Mouse (Mus musculus): ENCODE measurements around the gene Drap1. TPM values are rescaled to one million over a fixed set of nuclear protein-coding genes. Genes with fewer than 3 reads are reported as not detected.
A peak's percentile ranks its signal among the peaks of the same experiment; 100 is the strongest.

The Drap1 gene
- total and polyA plus RNA-seq, 3 experiments: 183 to 307 TPM; not detected in 1

DNA sequence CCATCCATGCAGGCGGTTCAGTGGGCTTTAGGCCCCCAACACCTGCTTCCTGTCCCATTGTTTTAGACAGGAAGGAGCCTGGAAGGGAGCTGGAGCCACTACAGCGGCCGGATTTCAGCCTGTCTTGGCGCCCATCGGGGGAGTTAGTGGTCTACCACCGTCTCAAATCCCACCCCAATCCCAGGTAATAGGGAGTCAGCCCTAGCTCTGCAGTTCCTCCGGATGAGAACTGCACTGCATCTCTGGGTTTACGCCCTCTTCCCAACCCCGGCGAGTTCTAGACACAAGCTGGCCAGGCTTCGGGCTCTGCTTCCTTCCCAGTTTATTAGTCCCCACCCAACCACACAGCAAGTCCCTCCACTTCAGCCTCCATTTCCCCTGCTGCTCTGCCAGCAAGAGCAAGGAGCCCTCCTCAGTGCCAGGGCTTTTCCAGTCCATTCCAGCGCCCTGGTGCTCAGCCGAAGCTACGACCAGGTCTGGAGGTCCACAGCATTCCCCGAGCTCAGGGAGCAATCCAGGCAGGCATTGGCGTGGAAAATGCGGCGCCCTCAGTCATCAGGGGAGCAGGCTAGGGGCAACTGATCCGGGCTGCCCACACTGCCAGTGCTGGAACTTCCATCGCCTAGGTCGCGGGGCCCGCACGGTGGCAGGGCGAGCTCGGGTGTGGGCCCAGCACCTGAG is 31.6 kb upstream of the Drap1 start:
- peaks cover 18% of the 10 kb centered on the region for H3K79me2 ChIP-seq (ENCODE audit: control insufficient read depth, insufficient read depth, low read length, poor library complexity)
- peak overlapping the region; percentile 89 for H3K9ac ChIP-seq (ENCODE audit: control insufficient read depth, low read depth, low read length, poor library complexity, severe bottlenecking)
- no peak overlapping the region for H3K27ac ChIP-seq (ENCODE audit: control insufficient read depth, low read depth, low read length)
- peak; percentile 44 for DNase-seq (ENCODE audit: low read depth, low spot score)
- H3K36me3 ChIP-seq (ENCODE audit: control insufficient read depth in 1 of 2, insufficient read depth in 2 of 2, low read length in 2 of 2): peaks cover 0 to 5% of the 10 kb centered on the region in 2 experiments; a peak in 2 of 4 replicates
- H3K27me3 ChIP-seq (ENCODE audit: control insufficient read depth in 1 of 2, insufficient read depth in 2 of 2, low read length in 2 of 2): no peaks in the 10 kb centered on the region
- no peaks in the 10 kb centered on the region for H3K9me3 ChIP-seq (replicated peaks; ENCODE audit: insufficient read depth, low read length)
- H3K4me1 ChIP-seq (ENCODE audit: control insufficient read depth in 1 of 2, insufficient read depth in 2 of 2, low read length in 2 of 2): peaks cover 0 to 28% of the 10 kb centered on the region in 2 experiments
- H3K4me3 ChIP-seq (ENCODE audit: control insufficient read depth in 1 of 2, insufficient read depth in 1 of 2, low read depth in 2 of 2, low read length in 2 of 2): peak overlapping the region; percentile 77
- TF ChIP-seq NRF1 (IDR thresholded peaks at IDR 0.05; ENCODE audit: insufficient read depth, low read depth, low read length, poor library complexity, severe bottlenecking) (no peak), MAX (IDR thresholded peaks at IDR 0.05; ENCODE audit: low read length) (no peak), EP300 (IDR thresholded peaks at IDR 0.05; ENCODE audit: low read depth in 1 of 2, low read length in 2 of 2) (no peak), CHD1 (IDR thresholded peaks at IDR 0.05; ENCODE audit: low read depth, low read length) (no peak), MYB (IDR thresholded peaks at IDR 0.05; ENCODE audit: low read depth, low read length) (no peak)

DNA sequence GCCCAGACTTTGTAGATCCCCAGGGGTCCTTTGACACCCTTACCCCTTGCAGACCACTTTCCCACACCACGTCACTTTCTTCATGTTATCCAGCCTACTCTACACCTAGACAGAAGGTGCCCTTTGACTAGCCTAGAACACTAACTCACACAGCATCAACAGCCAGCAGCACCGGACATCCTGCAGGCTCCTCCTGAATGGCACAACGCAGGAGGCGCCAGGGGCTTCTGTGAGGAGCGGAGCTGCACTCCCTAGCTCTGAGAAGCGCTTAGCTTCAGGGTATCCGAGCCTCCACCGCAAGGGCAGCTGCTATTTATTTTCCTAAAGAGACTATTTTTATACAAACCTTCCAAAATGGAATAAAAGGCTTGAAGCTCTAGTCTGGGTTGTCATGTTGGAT is 30.8 kb upstream of the Drap1 start:
- no peak overlapping the region for H3K9ac ChIP-seq (ENCODE audit: control insufficient read depth, low read depth, low read length, poor library complexity, severe bottlenecking)

DNA sequence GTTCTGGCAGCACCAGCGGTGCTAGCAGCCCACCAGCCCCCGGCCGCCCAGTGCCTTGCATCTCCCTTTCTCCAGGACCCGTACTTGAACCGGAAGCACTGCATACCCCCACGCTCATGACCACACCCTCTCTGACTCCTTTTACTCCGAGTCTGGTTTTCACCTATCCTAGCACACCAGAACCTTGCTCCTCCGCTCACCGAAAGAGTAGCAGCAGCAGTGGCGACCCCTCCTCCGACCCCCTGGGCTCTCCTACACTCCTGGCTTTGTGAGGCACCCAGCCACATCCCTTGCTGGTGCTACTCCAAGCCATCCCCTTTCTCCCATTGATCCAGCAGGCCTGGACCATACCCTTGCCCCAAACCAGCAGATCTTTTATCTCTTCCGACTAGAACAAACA is 30.3 kb upstream of the Drap1 start:
- H3K36me3 ChIP-seq (ENCODE audit: control insufficient read depth in 1 of 2, insufficient read depth in 2 of 2, low read length in 2 of 2): peaks cover 0 to 5% of the 10 kb centered on the region in 2 experiments; a peak in 2 of 4 replicates
- no peaks in the 10 kb centered on the region for H3K9me3 ChIP-seq (replicated peaks; ENCODE audit: insufficient read depth, low read length)
- H3K27me3 ChIP-seq (ENCODE audit: control insufficient read depth in 1 of 2, insufficient read depth in 2 of 2, low read length in 2 of 2): no peaks in the 10 kb centered on the region
- H3K27ac ChIP-seq (ENCODE audit: control insufficient read depth, low read depth, low read length): no peak overlapping the region
- no peak overlapping the region for H3K4me3 ChIP-seq (ENCODE audit: control insufficient read depth in 1 of 2, insufficient read depth in 1 of 2, low read depth in 2 of 2, low read length in 2 of 2)
- TF ChIP-seq POLR2A (IDR thresholded peaks at IDR 0.05; ENCODE audit: control insufficient read depth in 1 of 2, insufficient read depth in 1 of 2, low read depth in 1 of 2, low read length in 2 of 2, poor library complexity in 1 of 2) (no peak), KAT2A (conservative IDR thresholded peaks at IDR 0.05; ENCODE audit: low read depth, low read length) (no peak), GATA1 (IDR thresholded peaks at IDR 0.05; ENCODE audit: low read depth, low read length) (no peak), HCFC1 (IDR thresholded peaks at IDR 0.05; ENCODE audit: low read depth, low read length) (no peak), ZC3H11A (IDR thresholded peaks at IDR 0.05; ENCODE audit: low read depth, low read length) (no peak), JUND (IDR thresholded peaks at IDR 0.05; ENCODE audit: low read depth, low read length) (no peak), ZNF384 (IDR thresholded peaks at IDR 0.05; ENCODE audit: low read depth, low read length) (no peak), NRF1 (IDR thresholded peaks at IDR 0.05; ENCODE audit: insufficient read depth, low read depth, low read length, poor library complexity, severe bottlenecking) (no peak)
- DNase-seq (ENCODE audit: low read depth, low spot score): no peak
- peaks cover 0 to 29% of the 10 kb centered on the region in 2 experiments for H3K4me1 ChIP-seq (ENCODE audit: control insufficient read depth in 1 of 2, insufficient read depth in 2 of 2, low read length in 2 of 2)
- no peak overlapping the region for H3K9ac ChIP-seq (ENCODE audit: control insufficient read depth, low read depth, low read length, poor library complexity, severe bottlenecking)
- peaks cover 14% of the 10 kb centered on the region for H3K79me2 ChIP-seq (ENCODE audit: control insufficient read depth, insufficient read depth, low read length, poor library complexity)

More for the DNA sequence above, 30.8 kb upstream of the Drap1 start:
- TF ChIP-seq POLR2AphosphoS2 (IDR thresholded peaks at IDR 0.05; ENCODE audit: low read length) (no peak), ZMIZ1 (IDR thresholded peaks at IDR 0.05; ENCODE audit: low read depth, low read length) (no peak), GATA1 (IDR thresholded peaks at IDR 0.05; ENCODE audit: low read depth, low read length) (no peak), CTCF (IDR thresholded peaks at IDR 0.05 in 2 of 3, conservative IDR thresholded peaks at IDR 0.05 in 1 of 3; ENCODE audit: control insufficient read depth in 1 of 3, insufficient read depth in 1 of 3, low read depth in 2 of 3, low read length in 3 of 3, poor library complexity in 1 of 3, severe bottlenecking in 1 of 3) (no peak), GABPA (IDR thresholded peaks at IDR 0.05; ENCODE audit: low read depth, low read length) (no peak), BHLHE40 (IDR thresholded peaks at IDR 0.05; ENCODE audit: borderline replicate concordance, low read depth, low read length) (no peak), USF1 (IDR thresholded peaks at IDR 0.05; ENCODE audit: low read depth, low read length) (no peak), KAT2A (conservative IDR thresholded peaks at IDR 0.05; ENCODE audit: low read depth, low read length) (no peak), TBP (IDR thresholded peaks at IDR 0.05; ENCODE audit: low read depth, low read length) (no peak), NELFE (IDR thresholded peaks at IDR 0.05; ENCODE audit: low read depth, low read length) (no peak), MEF2A (IDR thresholded peaks at IDR 0.05; ENCODE audit: extremely low read depth, insufficient replicate concordance, low read depth, low read length, poor library complexity, severe bottlenecking) (no peak), ZNF384 (IDR thresholded peaks at IDR 0.05; ENCODE audit: low read depth, low read length) (no peak), ELF1 (IDR thresholded peaks at IDR 0.05; ENCODE audit: low read depth, low read length) (no peak)
- Histone ChIP-seq H3K4me1 (ENCODE audit: control insufficient read depth in 1 of 2, insufficient read depth in 2 of 2, low read length in 2 of 2) (peaks cover 0 to 25% of the 10 kb centered on the region in 2 experiments), H3K79me2 (ENCODE audit: control insufficient read depth, insufficient read depth, low read length, poor library complexity) (peaks cover 15% of the 10 kb centered on the region), H3K27ac (ENCODE audit: control insufficient read depth, low read depth, low read length) (no peak overlapping the region), H3K27me3 (ENCODE audit: control insufficient read depth in 1 of 2, insufficient read depth in 2 of 2, low read length in 2 of 2) (no peaks in the 10 kb centered on the region), H3K36me3 (ENCODE audit: control insufficient read depth in 1 of 2, insufficient read depth in 2 of 2, low read length in 2 of 2) (peaks cover 0 to 5% of the 10 kb centered on the region in 2 experiments; a peak in 2 of 4 replicates), H3K4me3 (ENCODE audit: control insufficient read depth in 1 of 2, insufficient read depth in 1 of 2, low read depth in 2 of 2, low read length in 2 of 2) (no peak overlapping the region), H3K9me3 (replicated peaks; ENCODE audit: insufficient read depth, low read length) (no peaks in the 10 kb centered on the region)
- DNase-seq (ENCODE audit: low read depth, low spot score): no peak
